ENCODE assay signal across 8 mouse cellular contexts in the genomic region with DNA sequence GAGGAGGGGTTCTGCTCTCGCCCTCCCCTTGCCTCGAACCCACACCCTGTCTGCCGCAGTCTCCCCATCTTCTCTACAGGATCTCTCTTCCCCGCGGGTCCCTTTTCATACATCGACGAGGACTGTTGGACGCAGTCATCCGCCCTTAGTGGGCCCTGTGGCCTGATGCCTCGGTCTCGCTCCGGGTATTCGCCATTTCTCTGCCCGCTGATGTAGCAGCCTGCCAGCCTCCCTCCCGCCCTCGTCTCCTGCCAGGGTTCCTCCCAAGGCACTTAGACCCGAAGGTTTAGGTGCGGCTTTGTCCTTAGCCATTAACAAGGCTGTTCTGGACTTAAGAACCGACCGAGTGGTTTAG. TPM values are rescaled to one million over a fixed set of nuclear protein-coding genes. Genes with fewer than 3 reads are reported as not detected.
DNase-seq lines count a peak whose midpoint lies in the region; ATAC-seq and TF ChIP-seq lines count a peak whose summit lies in the region.

No protein-coding gene starts in this region.

- H3K36me3 ChIP-seq in lung, embryonic 15.5 days = no peaks in the 10 kb centered on the region
- no peaks in the 10 kb centered on the region for H3K36me3 ChIP-seq in embryonic facial prominence, embryonic 10.5 days (replicated peaks)
- H3K36me3 ChIP-seq in hindbrain, postnatal 0 days (ENCODE audit: insufficient read depth, low read length) = no peaks in the 10 kb centered on the region
- no peaks in the 10 kb centered on the region for H3K36me3 ChIP-seq in neural tube, embryonic 11.5 days (ENCODE audit: control insufficient read depth, insufficient read depth, low read length)

- H3K4me2 ChIP-seq in lung, embryonic 15.5 days = peak overlapping the region; percentile 98
- peak overlapping the region; percentile 78 for H3K4me2 ChIP-seq in hindbrain, postnatal 0 days (ENCODE audit: low read depth, low read length)
- H3K4me2 ChIP-seq in neural tube, embryonic 11.5 days (ENCODE audit: low read depth) = peak overlapping the region; percentile 87

- H3K4me1 ChIP-seq in lung, embryonic 15.5 days = peaks cover 14% of the 10 kb centered on the region
- H3K4me1 ChIP-seq in lung, adult 2 months (ENCODE audit: control insufficient read depth, insufficient read depth, low read length) = 0 out of 2 replicates have a peak, but pooled peaks cover 3% of the 10 kb centered on the region
- H3K4me1 ChIP-seq in embryonic facial prominence, embryonic 10.5 days = peaks cover 43% of the 10 kb centered on the region
- H3K4me1 ChIP-seq in hindbrain, postnatal 0 days (ENCODE audit: insufficient read depth, low read length) = peaks cover 20% of the 10 kb centered on the region
- H3K4me1 ChIP-seq in neural tube, embryonic 11.5 days (ENCODE audit: control insufficient read depth, insufficient read depth, low read length) = peaks cover 42% of the 10 kb centered on the region

- no peak for ATAC-seq in lung, embryonic 15.5 days (ENCODE audit: borderline replicate concordance, extremely low read depth, low FRiP score, low TSS enrichment)
- ATAC-seq in hindbrain, postnatal 0 days = peak; percentile 3; the same call in 1 of the 2 replicates
- no peak for ATAC-seq in neural tube, embryonic 11.5 days (ENCODE audit: insufficient read depth, low FRiP score, low TSS enrichment)

- H3K27ac ChIP-seq in lung, embryonic 15.5 days = no peak overlapping the region
- H3K27ac ChIP-seq in embryonic facial prominence, embryonic 10.5 days (replicated peaks) = peak overlapping the region; percentile 73
- H3K27ac ChIP-seq in hindbrain, postnatal 0 days = peak overlapping the region; percentile 95
- peak overlapping the region; percentile 90 for H3K27ac ChIP-seq in neural tube, embryonic 11.5 days (ENCODE audit: low read depth, low read length)

- TF ChIP-seq POLR2A in lung, adult 2 months (IDR thresholded peaks at IDR 0.05; ENCODE audit: borderline replicate concordance, extremely low read depth, low read depth, low read length) = no peak

- H3K9me3 ChIP-seq in lung, embryonic 15.5 days = no peaks in the 10 kb centered on the region
- H3K9me3 ChIP-seq in embryonic facial prominence, embryonic 10.5 days = no peaks in the 10 kb centered on the region
- no peaks in the 10 kb centered on the region for H3K9me3 ChIP-seq in hindbrain, postnatal 0 days (ENCODE audit: low read length)
- no peaks in the 10 kb centered on the region for H3K9me3 ChIP-seq in neural tube, embryonic 11.5 days (ENCODE audit: control insufficient read depth, low read length)

- no peak for DNase-seq in lung, adult 2 months
- DNase-seq in embryonic facial prominence, embryonic 10.5 days (ENCODE audit: low spot score) = peak; percentile 59
- DNase-seq in hindbrain, postnatal 0 days (ENCODE audit: low spot score) = no peak
- peak; percentile 49 for DNase-seq in neural tube, embryonic 11.5 days (ENCODE audit: low spot score)
- no peak for DNase-seq in left cerebral cortex, adult 11 months (ENCODE audit: low spot score)
- DNase-seq in ovary, postnatal 14 days (ENCODE audit: low spot score) = no peak
- no peak for DNase-seq in layer of hippocampus, adult 8-10 months (ENCODE audit: low spot score in 2 of 2)

- no peak for TF ChIP-seq CTCF in lung, adult 2 months (IDR thresholded peaks at IDR 0.05; ENCODE audit: insufficient read depth, low read length)
- no peak for TF ChIP-seq CTCF in hindbrain, postnatal 0 days (IDR thresholded peaks at IDR 0.05; ENCODE audit: low read depth)

- H3K4me3 ChIP-seq in lung, embryonic 15.5 days = peak overlapping the region; percentile 50
- no peak overlapping the region for H3K4me3 ChIP-seq in lung, adult 2 months (replicated peaks; ENCODE audit: extremely low read depth, low read depth, low read length)
- H3K4me3 ChIP-seq in embryonic facial prominence, embryonic 10.5 days = peak overlapping the region; percentile 63
- peak overlapping the region; percentile 39 for H3K4me3 ChIP-seq in hindbrain, postnatal 0 days (ENCODE audit: low read length)
- peak overlapping the region; percentile 42 for H3K4me3 ChIP-seq in neural tube, embryonic 11.5 days (ENCODE audit: low read depth, low read length)

- peak overlapping the region; percentile 36; the same call in 1 of the 2 replicates for H3K9ac ChIP-seq in lung, embryonic 15.5 days
- H3K9ac ChIP-seq in hindbrain, postnatal 0 days (replicated peaks; ENCODE audit: low read length) = peak overlapping the region; percentile 57
- H3K9ac ChIP-seq in neural tube, embryonic 11.5 days (ENCODE audit: low read length) = peak overlapping the region; percentile 73

- peaks cover 93% of the 10 kb centered on the region for H3K27me3 ChIP-seq in lung, embryonic 15.5 days
- peaks cover 100% of the 10 kb centered on the region for H3K27me3 ChIP-seq in embryonic facial prominence, embryonic 10.5 days (replicated peaks; ENCODE audit: low read depth, poor library complexity, severe bottlenecking)
- 0 out of 2 replicates have a peak, but pooled peaks cover under 1% of the 10 kb centered on the region for H3K27me3 ChIP-seq in hindbrain, postnatal 0 days (ENCODE audit: insufficient read depth, low read length)
- H3K27me3 ChIP-seq in neural tube, embryonic 11.5 days (ENCODE audit: control insufficient read depth, insufficient read depth, low read length) = peaks cover 58% of the 10 kb centered on the region

- WGBS in lung, embryonic 15.5 days = under 1% methylated on average over 20 of the region's 20 CpGs
- WGBS in lung, adult 2 months = 2% methylated on average over 20 of the region's 20 CpGs
- WGBS in embryonic facial prominence, embryonic 10.5 days = under 1% methylated on average over 20 of the region's 20 CpGs
- WGBS in hindbrain, postnatal 0 days = 1% methylated on average over 19 of the region's 20 CpGs
- under 1% methylated on average over 20 of the region's 20 CpGs for WGBS in neural tube, embryonic 11.5 days

RNA-seq across cellular contexts. Expression of a gene that starts 25.3 kb away (rescaled TPM):
- polyA plus RNA-seq in lung, embryonic 15.5 days (2015; fragmentation: Nextera tagmentation; extraction: Ambion mirVana) = 48.0 and 51.4 TPM in 2 replicates
- polyA plus RNA-seq in lung, adult 2 months (2012; rRNA removed) = 76.5 and 105 TPM in 2 replicates
- 33.9 and 36.4 TPM in 2 replicates for polyA plus RNA-seq in embryonic facial prominence, embryonic 10.5 days (2016; fragmentation: Nextera tagmentation; extraction: Ambion mirVana)
- 26.6 and 32.4 TPM in 2 replicates for total RNA-seq in hindbrain, postnatal 0 days (2014; rRNA removed)
- 29.8 and 30.3 TPM in 2 replicates for polyA plus RNA-seq in hindbrain, postnatal 0 days (2015; fragmentation: Nextera tagmentation; extraction: Ambion mirVana)
- polyA plus RNA-seq in neural tube, embryonic 11.5 days (2014; fragmentation: Nextera tagmentation; extraction: Ambion mirVana) = 36.7 and 40.9 TPM in 2 replicates
- total RNA-seq in layer of hippocampus, adult 8-10 months (2022) = 10 to 100 TPM; 87.2 to 96.6 (median 91.0) TPM

Comparison
In these comparisons a context has a peak if more than half of its experiments do, and no peak if none do; other contexts are left out.
1. DNase-seq: peak in embryonic facial prominence, embryonic 10.5 days (single experiment) and neural tube, embryonic 11.5 days (single experiment); none in lung, adult 2 months (single experiment), hindbrain, postnatal 0 days (single experiment), left cerebral cortex, adult 11 months (single experiment), ovary, postnatal 14 days (single experiment) and layer of hippocampus, adult 8-10 months (0 of 2).
2. Peak in every context shown above with its lines, with median percentiles within 50 percentile points of each other: H3K4me2 ChIP-seq and H3K9ac ChIP-seq.